Mouse (Mus musculus) limb, embryonic 14.5 days (tissue): ENCODE results near the gene Slc16a4. TPM values are rescaled to one million over a fixed set of nuclear protein-coding genes. Genes with fewer than 3 reads are reported as not detected.

ENCODE experiments used
- ATAC-seq: fragments of 200-750 bp; cut with Nextera tagmentation; 2 replicates; pipeline ENCODE4 v1.8.0; 2017; ENCODE audit warnings: low read depth, moderate number of reproducible peaks, moderate TSS enrichment; ENCODE audit not compliant: low FRiP score
- DNase-seq: peaks from one replicate; pipeline ENCODE4 v3.0.0-alpha.2; 2015; ENCODE audit warnings: low spot score
- H3K27ac ChIP-seq: fragments of 300-500 bp; sonication (generic); replicated peaks from 2 replicates; pipeline ENCODE4 v1.5.1; 2014; ENCODE audit warnings: low read depth, mild to moderate bottlenecking, low read length, moderate library complexity, mixed read lengths
- H3K27me3 ChIP-seq: fragments of 300-500 bp; sonication (generic); 2 replicates; pipeline ENCODE4 v1.6.1; 2014; ENCODE audit warnings: low read length, mixed read lengths; ENCODE audit not compliant: control insufficient read depth, insufficient read depth
- H3K36me3 ChIP-seq: fragments of 300-500 bp; sonication (generic); 2 replicates; pipeline ENCODE4 v1.6.1; 2014; ENCODE audit warnings: mild to moderate bottlenecking, low read length, moderate library complexity, mixed read lengths; ENCODE audit not compliant: control insufficient read depth, insufficient read depth
- H3K4me1 ChIP-seq: fragments of 300-500 bp; sonication (generic); 2 replicates; pipeline ENCODE4 v1.6.1; 2014; ENCODE audit warnings: antibody characterized with exemption, low read length, mixed read lengths; ENCODE audit not compliant: control insufficient read depth, insufficient read depth
- H3K4me2 ChIP-seq: fragments of 300-500 bp; sonication (generic); replicated peaks from 2 replicates; pipeline ENCODE4 v1.6.1; 2014; ENCODE audit warnings: low read depth, mild to moderate bottlenecking, low read length, moderate library complexity; ENCODE audit not compliant: severe bottlenecking
- H3K4me3 ChIP-seq: fragments of 300-500 bp; sonication (generic); replicated peaks from 2 replicates; pipeline ENCODE4 v1.5.1; 2014; ENCODE audit warnings: low read length
- H3K9ac ChIP-seq: fragments of 300-500 bp; sonication (generic); 2 replicates; pipeline ENCODE4 v1.6.1; 2014; ENCODE audit warnings: mild to moderate bottlenecking, low read depth, low read length, moderate library complexity; ENCODE audit not compliant: severe bottlenecking
- H3K9me3 ChIP-seq: fragments of 300-500 bp; sonication (generic); 2 replicates; pipeline ENCODE4 v1.6.1; 2016; ENCODE audit warnings: low read length; ENCODE audit not compliant: control insufficient read depth
- POLR2A ChIP-seq: fragments of 200-500 bp; IDR thresholded peaks from 2 replicates; pipeline ENCODE4 v1.8.0; 2012; ENCODE audit warnings: inconsistent platforms, mild to moderate bottlenecking, moderate library complexity, borderline replicate concordance; ENCODE audit not compliant: insufficient read depth, insufficient read length; ENCODE audit errors: extremely low read depth
- WGBS: fragments of 180-500 bp; shearing (Covaris S2); extraction: QIAGEN DNeasy Blood & Tissue Kit; methylation state at CpG from one replicate; pipeline ENCODE4 v1.1.7; 2014; 5-methylcytosine and 5-hydroxymethylcytosine counted together
- polyA plus RNA-seq, 2 experiments: library from polyadenylated mRNA; depleted of rRNA in 1 of 2; stranded (reverse) in 1 of 2; unstranded in 1 of 2; fragments of >200 nt; fragmentation: Nextera tagmentation in 1 of 2; extraction: Ambion mirVana in 1 of 2; gene quantifications; 2 replicates each; pipeline versions ENCODE4 v1.2.1 to v1.2.3; 2012 to 2014

Gene Slc16a4
- polyA plus RNA-seq, 2 experiments = 4.1 to 8.0 TPM

GRCm38 (mm10) chr3:107331746-107332126 lies 40.7 kb downstream of the Slc16a4 start:
- Histone ChIP-seq H3K27me3 (no peaks in the 10 kb centered on the region), H3K27ac (no peak overlapping the region), H3K4me3 (peak overlapping the region; percentile 98), H3K4me2 (peak overlapping the region; percentile 93), H3K9ac (peak overlapping the region; percentile 91), H3K36me3 (peaks cover 24% of the 10 kb centered on the region), H3K9me3 (no peaks in the 10 kb centered on the region), H3K4me1 (peaks cover 21% of the 10 kb centered on the region)
- ATAC-seq (no peak), DNase-seq (no peak)
- no peak for TF ChIP-seq POLR2A
- WGBS = 27% methylated on average over 17 of the region's 17 CpGs

DNA sequence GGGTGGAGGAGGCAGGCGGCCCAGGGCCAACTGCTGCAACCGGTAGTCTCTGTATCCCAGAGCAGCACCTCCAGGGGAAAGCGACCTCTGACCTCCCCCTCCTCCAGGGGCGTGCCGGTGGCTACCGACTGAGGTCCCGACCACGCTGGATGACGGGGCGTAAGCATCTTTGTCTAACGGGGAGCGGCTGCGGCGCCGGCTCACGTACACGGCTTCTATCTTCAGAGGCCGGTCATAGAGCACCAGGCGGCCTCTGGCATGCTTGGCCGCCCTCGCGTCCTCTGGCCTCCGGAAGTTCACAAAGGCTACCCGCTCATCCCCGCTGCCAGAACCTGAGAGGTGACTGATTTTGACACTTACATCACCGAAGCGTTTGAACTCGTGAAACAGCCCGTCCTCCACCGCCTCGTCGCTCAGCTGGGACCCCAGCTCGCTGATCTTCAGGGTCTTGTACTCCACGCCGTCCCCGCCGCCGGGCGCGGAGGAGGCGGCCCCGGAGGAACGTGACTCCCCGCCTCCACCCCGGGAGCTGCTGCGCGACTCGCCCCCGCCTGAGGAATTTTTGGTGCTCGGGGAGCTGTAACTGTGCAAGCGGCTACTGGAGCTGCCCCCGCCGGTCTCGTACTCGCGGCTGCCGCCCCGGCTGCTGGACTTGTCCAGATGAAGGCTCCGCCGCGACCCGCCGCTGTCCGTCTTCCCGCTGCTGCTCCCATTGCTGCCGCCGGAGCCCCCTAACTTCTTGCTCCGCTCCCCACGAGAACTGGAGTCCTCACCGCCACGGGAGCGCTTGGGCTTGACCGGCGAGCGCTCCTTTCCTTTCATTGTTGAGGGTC lies 41.3 kb downstream of the Slc16a4 start:
- Histone ChIP-seq H3K27ac (peak overlapping the region; percentile 89), H3K9me3 (no peaks in the 10 kb centered on the region), H3K36me3 (peaks cover 23% of the 10 kb centered on the region), H3K27me3 (no peaks in the 10 kb centered on the region), H3K4me2 (peak overlapping the region; percentile 93), H3K4me3 (peak overlapping the region; percentile 98), H3K4me1 (peaks cover 21% of the 10 kb centered on the region), H3K9ac (peak overlapping the region; percentile 91)
- no peak for TF ChIP-seq POLR2A
- under 1% methylated on average over 72 of the region's 75 CpGs for WGBS
- peak; percentile 19 for DNase-seq
- ATAC-seq = no peak

- Histone ChIP-seq H3K9me3 (no peaks in the 10 kb centered on the region), H3K27ac (peak overlapping the region; percentile 96), H3K4me3 (peak overlapping the region; percentile 98), H3K9ac (peak overlapping the region; percentile 91), H3K36me3 (peaks cover 19% of the 10 kb centered on the region), H3K4me1 (peaks cover 21% of the 10 kb centered on the region), H3K27me3 (no peaks in the 10 kb centered on the region), H3K4me2 (peak overlapping the region; percentile 93; the same call in 1 of the 2 replicates)
- ATAC-seq (peak; percentile 95), DNase-seq (peak; percentile 100)
- peak; percentile 92; the same call in 1 of the 2 replicates for TF ChIP-seq POLR2A
- under 1% methylated on average over 37 of the region's 37 CpGs for WGBS
Observed at GRCm38 (mm10) chr3:107332960-107333380, 41.9 kb downstream of the Slc16a4 start.

DNA sequence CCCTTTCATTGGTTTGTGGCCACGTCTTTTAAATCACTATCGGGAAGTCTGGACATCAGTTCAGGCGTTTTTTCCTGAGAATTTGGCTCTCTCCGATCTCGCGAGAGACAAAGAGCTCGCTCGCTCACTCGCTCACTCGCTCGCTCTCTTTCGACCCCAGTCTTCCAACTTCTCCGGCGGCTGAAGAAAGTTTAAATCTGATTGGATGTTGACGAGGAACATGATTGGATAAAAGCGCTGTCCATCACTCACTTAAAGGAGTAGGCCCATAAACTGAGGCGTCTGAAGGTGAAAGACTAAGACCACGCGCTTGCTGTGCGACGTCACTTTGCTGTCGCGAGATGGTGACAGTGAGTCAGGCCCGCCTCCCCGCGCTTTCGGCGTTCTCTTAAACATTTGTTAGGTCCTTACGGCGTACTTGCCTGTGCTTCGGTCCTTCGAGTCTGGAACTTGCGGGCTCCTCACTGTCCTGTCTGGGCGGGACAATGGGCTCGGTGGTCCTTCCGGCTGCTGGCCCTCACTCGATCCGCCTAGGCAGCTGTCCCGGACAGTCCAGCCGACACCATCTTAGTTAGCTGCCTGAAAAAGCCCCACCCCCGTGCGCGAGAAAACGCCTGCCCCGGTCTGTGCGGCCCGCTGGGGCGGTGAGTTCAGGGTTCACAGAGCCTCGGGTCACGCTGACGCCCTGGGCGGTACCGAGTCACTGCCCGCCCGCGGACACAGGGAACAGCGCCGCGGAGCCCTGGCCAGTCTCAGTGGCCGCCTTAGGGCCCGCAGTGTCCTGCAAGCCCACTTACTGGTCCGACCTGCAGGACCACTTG lies 42.6 kb downstream of the Slc16a4 start, which contains the start of gene Rbm15:
Gene Rbm15 (minus strand): TSS at position 293 of the 821 bp plus-strand sequence.
- Histone ChIP-seq H3K4me2 (peak within 1 kb of the TSS; percentile 93), H3K4me1 (peaks cover 21% of the 10 kb centered on the region), H3K9me3 (no peaks in the 10 kb centered on the region), H3K36me3 (peaks cover 18% of the 10 kb centered on the region), H3K27ac (peak within 1 kb of the TSS; percentile 96), H3K27me3 (no peaks in the 10 kb centered on the region), H3K4me3 (peak within 1 kb of the TSS; percentile 98), H3K9ac (peak within 1 kb of the TSS; percentile 91)
- peak; percentile 92 for ATAC-seq
- under 1% methylated on average over 62 of the region's 62 CpGs for WGBS
- DNase-seq = peak; percentile 100
- 0 out of 2 replicates have a peak, but pooled peaks have one; percentile 37 for TF ChIP-seq POLR2A
